Mouse (Mus musculus) left cerebral cortex, adult 2 months (tissue): ENCODE measurements around the gene Tgfb2. TPM values are rescaled to one million over a fixed set of nuclear protein-coding genes. Genes with fewer than 3 reads are reported as not detected.

Experiments
- DNase-seq, 2 experiments: peaks; one replicate each; pipeline ENCODE4 v3.0.0; 2021 to 2022; ENCODE audit warnings: low spot score in 2 of 2, mixed read lengths in 1 of 2; ENCODE audit errors: extremely low spot score in 1 of 2
- H3K27ac ChIP-seq: fragments of 200-600 bp; 2 replicates; pipeline ENCODE4 v1.8.1; 2022
- H3K4me3 ChIP-seq: fragments of 200-600 bp; 2 replicates; pipeline ENCODE4 v1.8.1; 2022
- CTCF ChIP-seq: fragments of 200-600 bp; IDR thresholded peaks from 2 replicates; pipeline ENCODE4 v1.8.1; 2022; ENCODE audit warnings: antibody characterized with exemption, mild to moderate bottlenecking, moderate library complexity
- intact Hi-C: fragments of 180-260 bp; cut with DNase I; formaldehyde crosslinking; loops from one replicate; pipeline ENCODE4 v1.15.1; 2025
- long read RNA-seq, 2 experiments: library from polyadenylated mRNA; stranded (forward); transcript quantifications; one replicate each; pipeline ENCODE4 v2.0.0; 2021; ENCODE audit warnings: borderline mapping rate in 2 of 2
- total RNA-seq, 2 experiments: library from RNA; stranded (reverse); gene quantifications; 2 replicates each; pipeline ENCODE4 v1.2.3; 2021

Gene Tgfb2
- total RNA-seq, result 1 to 10 TPM; 6.0 to 7.4 TPM
- long read RNA-seq, experiment 1, full-length matches to known transcripts, result 3 of 4 reads
- long read RNA-seq, experiment 1, partial matches to known transcripts, result 1 of 4 reads
- long read RNA-seq, experiment 1, other reads (novel, unspliced or antisense), result 0 of 4 reads
- long read RNA-seq, experiment 2, result 0 reads

DNA sequence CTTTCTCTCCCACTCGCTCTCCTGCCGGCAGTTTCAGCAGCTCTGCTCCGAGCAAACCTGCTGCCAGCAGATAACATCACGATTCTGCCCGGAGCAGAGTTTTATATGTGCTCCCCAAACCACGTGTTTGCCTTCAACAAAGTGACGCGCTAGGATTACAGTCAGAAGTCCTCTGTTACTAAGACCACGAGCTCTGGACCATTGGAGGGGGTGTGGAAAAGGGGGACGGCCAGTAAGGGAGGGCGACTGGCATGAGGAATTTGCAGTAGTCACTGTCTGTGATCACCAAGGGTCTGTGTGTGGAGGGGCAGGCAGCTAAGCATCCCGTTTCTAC, at the start of gene Tgfb2:
TSS of gene Tgfb2 (minus strand) at position 75 of the 334 bp plus-strand sequence.
- intact Hi-C loops, result loop anchor here (5.0 kb wide), 3 partner anchors 99 to 464 kb away; no protein-coding TSS in a partner anchor

DNA sequence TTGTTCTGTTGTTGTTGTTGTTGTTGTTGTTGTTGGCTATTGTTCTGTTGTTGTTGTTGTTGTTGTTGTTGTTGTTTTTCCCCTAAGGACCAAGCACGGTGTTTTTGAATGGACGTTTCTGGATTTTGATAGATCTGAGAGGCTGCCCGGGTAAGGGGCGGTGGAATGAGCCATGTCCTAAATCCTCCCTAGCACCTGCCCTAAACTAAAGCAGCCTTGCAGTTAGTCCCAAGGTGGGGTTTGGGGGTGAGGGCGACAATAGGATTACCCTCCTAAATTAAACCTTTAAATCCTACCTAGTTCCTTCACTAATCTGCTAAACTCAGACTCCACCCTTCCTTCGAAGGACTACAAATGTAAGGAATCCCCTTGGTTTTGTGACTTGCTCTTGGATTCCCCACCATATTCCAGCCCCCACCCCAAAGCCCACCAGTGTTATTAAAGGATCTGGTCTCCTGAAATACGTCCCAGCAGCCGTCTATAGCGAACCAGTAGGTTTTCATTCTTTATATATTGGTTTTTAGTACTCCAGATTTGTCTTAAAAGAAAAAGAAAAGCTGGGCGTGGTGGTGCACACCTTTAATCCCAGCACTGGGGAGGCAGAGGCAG, 44.0 kb upstream of the Tgfb2 start:
- Histone ChIP-seq H3K27ac (peak overlapping the region; percentile 89), H3K4me3 (peak overlapping the region; percentile 82)
- intact Hi-C loops, result no loop called here
- DNase-seq, result no peak
- no peak for TF ChIP-seq CTCF

More for the DNA sequence above, at the start of gene Tgfb2:
- peak; percentile 26 to 29 for DNase-seq
- H3K4me3 ChIP-seq, result peak within 1 kb of the TSS; percentile 83
- peak within 1 kb of the TSS; percentile 63 for H3K27ac ChIP-seq
- TF ChIP-seq CTCF, result no peak

DNA sequence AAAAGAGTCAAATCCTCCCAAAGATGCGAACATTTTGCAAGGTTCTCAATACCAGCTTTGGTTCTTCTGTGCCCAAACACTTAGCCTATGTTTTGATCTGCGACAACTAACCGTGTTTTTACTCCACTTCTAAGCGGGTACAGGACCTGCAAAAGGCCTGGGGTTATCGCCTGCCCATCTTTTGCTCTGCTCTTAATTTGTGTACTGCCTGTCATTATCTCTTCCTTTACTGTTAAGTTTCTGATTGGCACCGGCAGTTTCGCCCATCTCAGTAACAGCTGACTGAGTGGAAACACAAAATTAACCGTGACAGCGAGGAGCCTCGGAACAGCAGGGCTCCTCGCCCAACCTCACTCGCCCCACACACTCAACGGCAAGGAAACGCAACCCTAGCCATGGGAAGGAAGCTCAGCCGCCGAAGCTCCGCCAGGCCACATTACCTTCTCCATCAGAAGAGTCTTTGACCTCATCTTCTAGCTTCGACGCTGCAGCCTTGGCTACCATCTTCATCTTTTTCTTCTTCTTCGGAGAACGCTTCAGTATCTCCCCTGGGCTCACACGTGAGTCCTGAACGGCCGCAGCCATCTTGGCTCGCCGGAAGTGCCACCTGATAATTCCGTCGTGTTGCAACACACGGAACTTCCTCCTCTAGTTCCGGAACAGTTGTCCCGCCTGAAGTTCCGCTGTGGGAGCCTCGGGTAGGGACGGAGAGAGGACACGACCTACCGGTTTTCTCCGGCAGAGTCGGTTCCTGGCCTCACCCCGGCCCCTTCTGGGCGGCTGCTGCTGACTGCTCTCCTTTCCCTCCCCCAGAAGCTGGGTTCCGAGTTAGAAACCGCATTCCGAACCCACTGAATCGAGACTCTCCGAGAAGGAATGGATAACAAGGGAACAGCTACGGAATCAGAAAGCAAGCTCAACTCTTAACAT, 43.2 kb upstream of the Tgfb2 start, which contains the start of gene Rrp15:
TSS of gene Rrp15 (minus strand) at position 635 of the 930 bp plus-strand sequence.
- intact Hi-C loops, result no loop called here

DNA sequence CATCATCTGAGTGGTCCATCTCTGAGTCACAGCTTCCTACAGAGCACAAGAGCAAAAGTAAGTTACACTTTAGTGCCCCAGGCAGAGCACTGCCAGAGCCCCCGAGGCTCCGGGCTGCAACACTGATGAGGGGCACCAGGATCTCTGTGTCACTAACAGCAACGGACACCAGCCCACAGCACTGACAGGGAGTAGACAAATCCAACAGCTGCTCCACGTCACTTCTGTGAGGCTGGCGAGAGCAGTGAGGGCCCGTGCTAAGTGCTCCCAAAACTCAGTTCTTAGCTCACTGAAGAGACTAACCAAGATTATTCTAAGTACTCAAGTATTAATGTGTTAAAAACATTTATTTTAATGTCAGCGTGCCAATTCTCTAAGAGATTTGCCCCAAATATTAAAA, 34.0 kb upstream of the Tgfb2 start:
- intact Hi-C loops, result no loop called here
- no peak overlapping the region for H3K27ac ChIP-seq
- no peak overlapping the region for H3K4me3 ChIP-seq

More for the DNA sequence above, 43.2 kb upstream of the Tgfb2 start, which contains the start of gene Rrp15:
- no peak for TF ChIP-seq CTCF
- Histone ChIP-seq H3K27ac (peak within 1 kb of the TSS; percentile 89), H3K4me3 (peak within 1 kb of the TSS; percentile 82)
- DNase-seq, result peak; percentile 82 to 89

DNA sequence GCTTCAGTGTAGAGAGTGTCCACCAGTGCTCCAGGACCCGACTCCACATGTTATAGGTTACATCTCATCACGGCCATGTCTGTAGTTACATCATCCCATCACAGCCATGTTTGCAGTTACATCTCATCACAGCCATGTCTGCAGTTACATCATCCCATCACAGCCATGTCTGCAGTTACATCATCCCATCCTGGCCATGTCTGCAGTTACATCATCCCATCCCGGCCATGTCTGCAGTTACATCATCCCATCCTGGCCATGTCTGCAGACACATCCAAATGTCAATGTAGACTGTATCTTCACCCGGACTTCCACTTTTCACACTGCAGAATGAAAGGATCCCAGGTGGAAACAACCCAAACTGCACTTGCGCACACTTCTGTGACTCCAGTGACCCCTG, 29.7 kb upstream of the Tgfb2 start:
- intact Hi-C loops, result no loop called here
- no peak for TF ChIP-seq CTCF
- no peak overlapping the region for H3K4me3 ChIP-seq
- no peak overlapping the region for H3K27ac ChIP-seq
- DNase-seq, result no peak

More for the DNA sequence above, 34.0 kb upstream of the Tgfb2 start:
- no peak for TF ChIP-seq CTCF
- no peak for DNase-seq

DNA sequence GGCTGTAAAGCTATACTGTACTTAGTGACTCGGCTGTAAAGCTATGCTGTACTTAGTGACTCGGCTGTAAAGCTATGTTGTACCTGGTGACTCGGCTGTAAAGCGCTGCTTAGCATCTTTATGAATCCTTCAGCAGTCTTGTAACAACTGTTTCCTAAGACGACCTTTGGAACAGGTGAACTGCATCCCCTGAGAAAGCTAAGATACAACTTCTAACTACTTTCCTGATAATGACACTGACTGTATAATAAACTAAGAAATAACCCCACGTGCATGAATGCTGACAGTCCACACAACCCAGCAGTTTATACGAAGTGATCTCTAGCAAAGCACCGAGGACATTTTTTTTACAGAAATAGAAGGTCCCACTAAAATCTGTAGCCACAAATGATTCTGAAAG, 27.3 kb upstream of the Tgfb2 start:
- intact Hi-C loops, result no loop called here
- Histone ChIP-seq H3K4me3 (no peak overlapping the region), H3K27ac (no peak overlapping the region)
- DNase-seq, result no peak
- no peak for TF ChIP-seq CTCF

DNA sequence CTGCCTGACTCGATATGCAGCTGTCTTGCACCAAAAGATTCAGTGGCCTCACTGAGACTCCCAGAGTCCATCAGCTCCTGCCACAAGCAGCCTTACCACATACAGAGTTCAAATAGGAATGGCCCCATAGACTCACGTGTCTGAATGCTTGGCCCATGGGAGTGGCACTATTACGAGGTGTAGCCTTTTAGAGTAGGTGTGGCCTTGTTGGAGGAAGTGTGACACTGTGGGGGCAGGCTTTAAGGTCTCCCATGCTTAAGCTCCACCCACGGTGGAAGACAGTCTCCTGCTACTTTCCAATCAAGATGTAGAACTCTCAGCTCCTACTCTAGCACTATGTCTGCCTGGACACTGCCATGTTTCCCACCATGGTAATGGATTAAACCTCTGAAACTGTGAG, 23.0 kb upstream of the Tgfb2 start:
- no peak for TF ChIP-seq CTCF
- DNase-seq, result no peak
- H3K4me3 ChIP-seq, result no peak overlapping the region
- intact Hi-C loops, result loop anchor here (10.0 kb wide), 1 partner anchor 974 kb away; no protein-coding TSS in a partner anchor
- no peak overlapping the region for H3K27ac ChIP-seq

DNA sequence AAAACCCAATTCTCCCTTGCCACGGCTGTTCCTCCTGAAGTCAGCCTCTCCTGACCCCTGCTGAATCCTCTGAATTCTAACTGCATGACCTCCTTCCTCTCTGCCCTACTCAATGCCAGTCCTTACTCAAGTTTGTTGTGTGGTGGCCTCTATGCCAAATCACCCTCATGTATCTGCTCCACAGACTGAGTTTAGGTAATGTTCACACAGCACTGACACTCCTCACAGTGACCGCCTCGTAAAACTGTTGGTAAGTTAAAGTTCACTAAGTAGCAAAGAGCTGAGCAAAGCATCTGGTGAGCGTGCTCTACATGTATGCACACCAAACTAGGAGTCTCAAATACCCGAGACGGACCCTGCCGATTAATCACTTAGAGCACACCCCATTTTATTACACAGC, 20.3 kb upstream of the Tgfb2 start:
- DNase-seq, result no peak
- Histone ChIP-seq H3K27ac (no peak overlapping the region), H3K4me3 (no peak overlapping the region)
- intact Hi-C loops, result loop anchor here (10.0 kb wide), 1 partner anchor 971 kb away; no protein-coding TSS in a partner anchor
- no peak for TF ChIP-seq CTCF

DNA sequence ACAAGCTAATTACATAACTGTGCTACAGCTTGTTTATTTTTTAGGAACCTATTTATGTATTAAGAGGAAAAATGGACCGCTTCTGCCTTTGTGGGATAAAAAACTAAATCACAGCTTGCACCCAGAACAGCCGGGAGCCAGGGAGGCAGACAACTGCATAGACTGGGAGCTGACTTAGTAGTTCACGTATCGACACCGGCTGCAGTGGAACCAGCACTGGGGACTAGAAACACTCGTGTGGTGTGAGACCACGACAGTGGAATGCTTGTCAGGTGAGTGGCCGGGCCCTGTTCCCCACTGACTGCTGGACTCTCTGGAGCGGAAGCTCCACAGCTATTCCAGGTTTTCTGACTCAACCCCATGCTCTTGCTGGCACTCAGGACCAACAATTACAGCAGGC, 16.5 kb upstream of the Tgfb2 start:
- no peak overlapping the region for H3K4me3 ChIP-seq
- H3K27ac ChIP-seq, result no peak overlapping the region
- intact Hi-C loops, result loop anchor here (1.0 to 10.0 kb wide), 4 partner anchors 470 to 1175 kb away; no protein-coding TSS in a partner anchor
- no peak for DNase-seq
- no peak for TF ChIP-seq CTCF

DNA sequence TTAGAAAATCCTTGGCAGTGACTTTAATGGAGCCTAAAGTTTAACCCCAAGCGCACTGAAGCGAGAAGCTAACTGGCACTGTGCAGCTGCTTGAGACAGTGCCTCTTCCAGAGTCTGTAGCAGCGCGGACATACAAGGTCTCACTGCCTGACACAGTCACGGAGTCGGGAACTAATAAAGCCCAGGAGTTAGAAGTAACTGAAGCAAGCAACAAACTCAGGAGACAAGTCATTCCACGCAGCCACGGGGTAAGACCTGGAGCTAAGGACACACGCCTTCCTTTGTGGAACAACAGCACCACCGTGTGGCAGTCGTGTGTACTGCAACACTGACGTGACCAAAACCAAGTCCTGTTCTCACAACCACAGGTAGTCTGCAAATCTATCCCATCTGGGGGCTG, 16.1 kb upstream of the Tgfb2 start:
- intact Hi-C loops, result loop anchor here (1.0 to 10.0 kb wide), 4 partner anchors 470 to 1175 kb away; no protein-coding TSS in a partner anchor
- peak; percentile 100 for TF ChIP-seq CTCF
- DNase-seq, result peak; percentile 79 to 87
- Histone ChIP-seq H3K4me3 (no peak overlapping the region), H3K27ac (no peak overlapping the region)

DNA sequence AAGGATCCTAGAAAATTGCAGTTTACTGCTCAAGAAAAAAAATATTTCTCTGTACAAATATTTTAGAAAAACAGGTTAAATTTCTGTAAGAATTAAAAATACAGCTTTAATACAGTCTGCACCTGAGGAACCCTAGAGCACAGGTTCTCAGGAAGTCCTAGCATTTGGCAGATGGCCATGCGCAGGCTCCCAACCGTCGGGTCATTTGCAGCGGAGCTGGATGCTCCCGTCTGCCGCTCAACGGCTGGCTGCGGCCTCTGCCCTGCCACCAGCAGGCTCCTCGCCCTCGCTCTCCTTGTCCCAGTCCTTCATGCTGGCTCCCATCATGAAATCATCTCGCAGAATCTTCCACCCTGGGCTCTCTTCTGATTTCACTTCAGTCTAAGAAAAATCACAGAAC, 15.4 kb upstream of the Tgfb2 start:
- no peak for TF ChIP-seq CTCF
- no peak overlapping the region for H3K27ac ChIP-seq
- no peak overlapping the region for H3K4me3 ChIP-seq
- intact Hi-C loops, result loop anchor here (5.0 to 10.0 kb wide), 2 partner anchors 469 to 966 kb away; no protein-coding TSS in a partner anchor
- DNase-seq, result no peak

DNA sequence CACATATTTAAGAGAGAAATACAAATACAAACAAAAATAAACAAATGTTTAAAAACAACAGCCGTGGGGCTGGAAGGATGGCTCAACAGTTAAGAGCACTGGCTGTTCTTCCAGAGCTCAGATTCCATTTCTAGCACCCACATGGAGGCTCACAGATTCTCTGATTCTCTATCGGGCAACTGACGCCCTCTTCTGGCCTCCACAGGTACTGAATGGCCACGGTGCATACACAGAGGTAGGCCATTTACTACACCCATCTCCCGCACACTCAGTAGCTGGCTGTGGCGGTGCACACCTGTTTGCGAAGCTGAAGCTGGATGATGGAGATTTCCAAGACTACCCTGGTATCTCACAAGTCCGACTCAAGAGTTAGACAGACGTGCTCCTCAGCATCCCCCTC, 13.9 kb upstream of the Tgfb2 start:
- TF ChIP-seq CTCF, result peak; percentile 32
- Histone ChIP-seq H3K27ac (no peak overlapping the region), H3K4me3 (no peak overlapping the region)
- DNase-seq, result no peak
- intact Hi-C loops, result loop anchor here (5.0 to 10.0 kb wide), 3 partner anchors 467 to 965 kb away; partner anchors contain the start of gene Lyplal1
